Mouse (Mus musculus): Measurements from ENCODE around the gene Strap. TPM values are rescaled to one million over a fixed set of nuclear protein-coding genes. Genes with fewer than 3 reads are reported as not detected.
"Not testable (repeated sequence)": the region's sequence is repeated elsewhere in the genome, so short reads cannot be mapped to it uniquely, and the experiment has no call there.

The Strap gene
- polyA plus RNA-seq, 1 experiment from 2014 or later = 193 TPM

DNA sequence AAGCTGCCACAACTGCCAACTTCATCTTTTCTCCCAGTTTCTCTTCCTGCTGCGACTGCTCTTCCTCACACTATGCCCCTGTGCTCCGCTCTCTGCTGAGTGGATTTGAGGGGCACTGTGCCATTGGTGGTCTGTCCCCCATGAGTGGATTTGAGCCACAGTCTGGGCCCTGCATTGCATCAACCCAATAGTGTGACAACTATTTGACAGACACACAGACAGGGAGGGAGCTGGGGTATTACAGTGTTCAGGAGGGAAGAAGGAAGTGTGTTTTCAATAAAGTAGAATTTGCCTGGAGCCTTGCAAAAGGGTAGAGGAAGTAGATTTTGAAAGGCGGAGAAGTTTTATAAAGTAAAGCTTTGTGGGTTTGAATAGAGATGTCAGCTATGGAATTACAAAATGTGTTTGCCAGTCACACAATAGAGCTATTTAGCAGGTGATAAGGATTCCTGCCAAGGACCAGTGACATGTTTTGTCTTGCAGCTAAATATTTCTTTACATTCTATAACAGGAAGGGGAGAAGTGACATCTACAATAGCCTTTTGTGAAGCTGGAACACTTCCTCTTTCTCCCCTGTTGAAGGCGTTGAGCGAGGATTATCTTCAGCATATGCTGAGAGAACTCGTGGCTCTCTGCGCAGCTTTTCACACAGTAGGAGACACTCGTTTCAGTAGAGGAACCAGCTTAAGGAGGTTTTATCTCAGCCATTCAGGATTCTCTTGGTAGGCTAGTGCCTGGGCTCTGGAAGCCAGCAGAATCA lies 38.3 kb upstream of the Strap start:
- Histone ChIP-seq H3K4me1 (ENCODE audit: insufficient read depth) (no peaks in the 10 kb centered on the region; the same call in 1 of the 2 replicates), H3K4me3 (ENCODE audit: low read depth, low read length) (no peak overlapping the region), H3K27me3 (ENCODE audit: insufficient read depth, low read length) (no peaks in the 10 kb centered on the region), H3K9ac (no peak overlapping the region), H3K9me3 (ENCODE audit: low read depth, low read length) (no peaks in the 10 kb centered on the region), H3K27ac (ENCODE audit: low read depth) (peak overlapping the region; percentile 25; the same call in 1 of the 2 replicates), H3K4me2 (no peak overlapping the region), H3K36me3 (ENCODE audit: insufficient read depth) (no peaks in the 10 kb centered on the region)
- 0 out of 2 replicates have a peak, but pooled peaks have one; percentile 17 for ATAC-seq (ENCODE audit: insufficient read depth)
- DNase-seq = peak; percentile 39
- no peak for TF ChIP-seq CTCF (IDR thresholded peaks at IDR 0.05; ENCODE audit: low read depth)
- 59% methylated on average over 8 of the region's 8 CpGs for WGBS

DNA sequence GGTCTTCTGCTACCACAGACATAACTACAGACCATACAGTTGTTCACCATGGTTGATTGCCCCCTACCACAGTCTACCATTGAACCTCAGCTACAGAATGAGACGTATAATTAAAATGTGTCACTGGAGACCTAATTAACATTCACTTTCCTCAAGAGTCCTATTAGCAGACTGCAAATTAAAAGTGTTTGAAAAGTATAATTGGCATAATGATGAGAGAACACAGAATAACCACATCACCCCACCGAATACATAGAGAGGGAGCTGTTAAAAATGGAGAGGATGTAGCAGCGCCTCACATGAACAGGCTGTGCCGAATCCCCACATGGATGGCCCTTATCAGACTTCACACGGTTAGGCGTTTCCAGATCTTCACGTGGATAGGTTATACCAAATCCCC lies 35.4 kb upstream of the Strap start:
- H3K4me2 ChIP-seq = no peak overlapping the region
- DNase-seq (no peak), ATAC-seq (ENCODE audit: insufficient read depth) (no peak)
- no peak for TF ChIP-seq CTCF (IDR thresholded peaks at IDR 0.05; ENCODE audit: low read depth)
- peaks cover 5% of the 10 kb centered on the region; the same call in 1 of the 2 replicates for H3K4me1 ChIP-seq (ENCODE audit: insufficient read depth)
- no peaks in the 10 kb centered on the region for H3K36me3 ChIP-seq (ENCODE audit: insufficient read depth)
- H3K27ac ChIP-seq (ENCODE audit: low read depth) = no peak overlapping the region
- H3K9ac ChIP-seq = no peak overlapping the region
- H3K4me3 ChIP-seq (ENCODE audit: low read depth, low read length) = no peak overlapping the region
- H3K9me3 ChIP-seq (ENCODE audit: low read depth, low read length) = no peaks in the 10 kb centered on the region
- WGBS = 87% methylated on average over 7 of the region's 7 CpGs
- no peaks in the 10 kb centered on the region for H3K27me3 ChIP-seq (ENCODE audit: insufficient read depth, low read length)

DNA sequence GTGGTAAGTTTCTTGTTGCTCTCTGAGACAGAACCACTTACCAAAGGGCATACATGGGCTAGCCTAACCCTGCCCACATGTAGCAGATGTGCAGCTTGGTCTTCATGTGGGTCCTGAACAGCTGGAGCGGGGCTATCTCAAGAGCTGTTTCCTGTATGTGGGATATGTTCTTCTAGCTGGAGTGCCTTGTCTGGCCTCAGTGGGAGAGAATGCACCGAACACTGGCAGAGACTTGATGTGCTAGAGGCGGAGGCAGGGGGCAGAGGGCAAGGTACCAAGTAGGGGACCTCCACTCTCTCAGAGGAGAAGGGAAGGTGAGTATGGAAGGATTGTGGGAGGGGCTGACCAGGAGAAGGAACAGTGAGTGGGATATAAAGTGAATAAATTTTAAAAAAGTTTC lies 32.7 kb upstream of the Strap start:
- H3K9me3 ChIP-seq (ENCODE audit: low read depth, low read length) = no peaks in the 10 kb centered on the region
- H3K36me3 ChIP-seq (ENCODE audit: insufficient read depth) = no peaks in the 10 kb centered on the region
- H3K9ac ChIP-seq = no peak overlapping the region
- H3K27ac ChIP-seq (ENCODE audit: low read depth) = no peak overlapping the region
- WGBS = 76% methylated on average over 3 of the region's 3 CpGs
- ATAC-seq (ENCODE audit: insufficient read depth) (no peak), DNase-seq (no peak)
- no peak overlapping the region for H3K4me2 ChIP-seq
- no peak overlapping the region for H3K4me3 ChIP-seq (ENCODE audit: low read depth, low read length)
- TF ChIP-seq CTCF (IDR thresholded peaks at IDR 0.05; ENCODE audit: low read depth) = no peak
- peaks cover 5% of the 10 kb centered on the region; the same call in 1 of the 2 replicates for H3K4me1 ChIP-seq (ENCODE audit: insufficient read depth)
- no peaks in the 10 kb centered on the region for H3K27me3 ChIP-seq (ENCODE audit: insufficient read depth, low read length)

DNA sequence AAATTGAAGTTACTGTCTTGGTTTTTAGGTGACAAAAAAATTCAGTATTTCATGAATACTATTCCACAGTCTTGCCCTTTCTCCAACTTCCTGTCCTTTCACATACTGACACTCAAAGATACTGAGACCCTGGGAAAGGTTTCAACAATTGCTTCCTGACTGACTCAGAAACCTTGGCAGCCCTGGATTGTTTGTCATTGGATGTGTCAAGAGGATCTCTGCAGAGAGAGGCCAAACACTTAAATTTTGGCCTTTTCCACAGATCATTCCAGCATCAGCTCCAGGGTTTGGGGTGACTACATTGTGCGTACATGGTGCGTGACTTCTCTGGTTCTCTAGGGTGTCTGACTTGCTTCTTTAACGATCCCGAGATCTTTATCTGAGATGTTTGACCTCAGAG lies 32.0 kb upstream of the Strap start:
- H3K4me3 ChIP-seq (ENCODE audit: low read depth, low read length) = no peak overlapping the region
- peak; percentile 60 for DNase-seq
- H3K27ac ChIP-seq (ENCODE audit: low read depth) = no peak overlapping the region; the same call in 1 of the 2 replicates
- H3K4me2 ChIP-seq = no peak overlapping the region
- no peaks in the 10 kb centered on the region for H3K9me3 ChIP-seq (ENCODE audit: low read depth, low read length)
- H3K4me1 ChIP-seq (ENCODE audit: insufficient read depth) = peaks cover 5% of the 10 kb centered on the region; the same call in 1 of the 2 replicates
- no peak for TF ChIP-seq CTCF (IDR thresholded peaks at IDR 0.05; ENCODE audit: low read depth)
- H3K36me3 ChIP-seq (ENCODE audit: insufficient read depth) = no peaks in the 10 kb centered on the region
- H3K9ac ChIP-seq = no peak overlapping the region
- no peaks in the 10 kb centered on the region for H3K27me3 ChIP-seq (ENCODE audit: insufficient read depth, low read length)
- WGBS = 44% methylated on average over 4 of the region's 4 CpGs
- ATAC-seq (ENCODE audit: insufficient read depth) = peak; percentile 47; the same call in 1 of the 2 replicates

DNA sequence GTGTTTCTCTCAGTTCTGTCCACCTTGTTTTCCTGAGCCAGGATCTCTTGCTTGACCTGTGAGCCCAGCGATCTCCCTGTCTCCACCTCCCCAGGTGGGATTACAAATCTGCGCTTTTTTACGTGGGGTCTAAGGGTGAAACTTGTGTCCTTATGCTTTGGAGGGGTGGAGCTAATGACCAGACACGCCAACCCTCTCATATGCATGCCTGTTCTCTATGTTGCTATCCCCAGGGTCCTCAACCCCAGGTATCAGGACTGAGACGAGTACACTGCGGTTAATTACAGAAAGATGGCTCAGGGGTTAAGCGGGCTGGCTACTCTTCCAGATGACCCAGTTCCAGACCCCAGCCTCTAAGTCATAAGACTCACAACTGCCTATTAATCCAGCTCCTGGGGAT lies 31.4 kb upstream of the Strap start:
- no peaks in the 10 kb centered on the region for H3K36me3 ChIP-seq (ENCODE audit: insufficient read depth)
- H3K27me3 ChIP-seq (ENCODE audit: insufficient read depth, low read length) = no peaks in the 10 kb centered on the region
- 74% methylated on average over 7 of the region's 7 CpGs for WGBS
- H3K27ac ChIP-seq (ENCODE audit: low read depth) = no peak overlapping the region; the same call in 1 of the 2 replicates
- H3K9ac ChIP-seq = no peak overlapping the region
- H3K4me3 ChIP-seq (ENCODE audit: low read depth, low read length) = no peak overlapping the region
- 0 out of 2 replicates have a peak, but pooled peaks have one; percentile 15 for ATAC-seq (ENCODE audit: insufficient read depth)
- no peak overlapping the region for H3K4me2 ChIP-seq
- TF ChIP-seq CTCF (IDR thresholded peaks at IDR 0.05; ENCODE audit: low read depth) = no peak
- no peak for DNase-seq
- no peaks in the 10 kb centered on the region for H3K9me3 ChIP-seq (ENCODE audit: low read depth, low read length)
- peaks cover 5% of the 10 kb centered on the region; the same call in 1 of the 2 replicates for H3K4me1 ChIP-seq (ENCODE audit: insufficient read depth)

DNA sequence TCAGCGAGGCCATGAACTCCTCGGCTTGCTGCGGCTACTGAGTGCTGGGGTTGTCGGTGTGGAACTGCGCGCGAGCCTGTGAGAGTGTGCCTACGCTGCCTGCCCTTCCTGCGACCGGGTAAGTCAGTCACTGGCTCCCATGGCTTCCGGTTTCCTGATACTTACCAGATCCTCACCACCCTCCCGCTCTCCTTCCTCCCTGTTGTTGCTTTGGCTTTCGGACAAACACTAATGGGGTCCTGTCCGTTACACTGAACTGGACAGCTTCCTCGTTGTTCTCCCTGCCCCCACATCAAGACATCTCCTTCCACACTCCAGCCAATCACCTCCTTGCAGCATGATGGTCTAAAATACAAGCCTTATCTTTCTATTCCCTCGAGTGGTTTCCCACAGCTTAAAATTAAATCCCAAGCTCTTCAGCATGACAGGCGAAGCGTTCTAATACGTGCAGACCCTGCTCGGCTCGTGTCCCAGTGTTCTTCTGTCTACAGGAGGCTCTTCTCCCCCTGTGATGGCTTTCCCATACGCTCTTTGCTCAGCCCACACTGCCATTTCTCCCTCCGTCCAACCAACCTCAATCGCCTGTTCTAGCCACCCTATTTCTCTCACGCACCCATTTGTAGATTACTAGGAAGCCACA lies 30.5 kb upstream of the Strap start:
- H3K4me1 ChIP-seq (ENCODE audit: insufficient read depth) = peaks cover 5% of the 10 kb centered on the region; the same call in 1 of the 2 replicates
- TF ChIP-seq CTCF (IDR thresholded peaks at IDR 0.05; ENCODE audit: low read depth) = no peak
- H3K4me2 ChIP-seq = peak overlapping the region; percentile 8; the same call in 1 of the 2 replicates
- no peaks in the 10 kb centered on the region for H3K9me3 ChIP-seq (ENCODE audit: low read depth, low read length)
- ATAC-seq (ENCODE audit: insufficient read depth) (peak; percentile 55; the same call in 1 of the 2 replicates), DNase-seq (peak; percentile 31)
- H3K27ac ChIP-seq (ENCODE audit: low read depth) = peak overlapping the region; percentile 26; the same call in 1 of the 2 replicates
- no peaks in the 10 kb centered on the region for H3K36me3 ChIP-seq (ENCODE audit: insufficient read depth)
- no peak overlapping the region for H3K4me3 ChIP-seq (ENCODE audit: low read depth, low read length)
- H3K9ac ChIP-seq = no peak overlapping the region
- H3K27me3 ChIP-seq (ENCODE audit: insufficient read depth, low read length) = no peaks in the 10 kb centered on the region
- 69% methylated on average over 25 of the region's 25 CpGs for WGBS

DNA sequence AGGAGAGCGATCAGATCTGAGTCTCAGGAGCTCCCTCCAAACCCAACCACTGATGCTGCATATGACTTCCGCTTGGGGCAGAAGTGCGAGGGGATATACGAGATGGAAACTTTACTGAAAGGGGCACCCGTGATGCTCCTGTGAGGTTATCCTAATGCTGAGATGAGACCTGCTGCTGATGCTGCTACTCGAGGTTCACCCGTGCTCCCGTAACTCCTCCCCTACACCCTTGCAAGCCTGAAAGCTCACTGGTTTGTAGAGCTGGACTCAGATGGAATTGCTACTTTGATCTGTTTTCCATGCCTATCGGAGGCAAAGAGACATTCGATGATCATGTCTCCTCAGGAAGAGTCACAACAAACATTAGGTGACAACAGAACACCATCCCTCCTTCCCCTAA lies 28.7 kb upstream of the Strap start:
- Histone ChIP-seq H3K36me3 (ENCODE audit: insufficient read depth) (no peaks in the 10 kb centered on the region), H3K9me3 (ENCODE audit: low read depth, low read length) (no peaks in the 10 kb centered on the region), H3K4me3 (ENCODE audit: low read depth, low read length) (no peak overlapping the region), H3K27ac (ENCODE audit: low read depth) (no peak overlapping the region), H3K4me2 (no peak overlapping the region), H3K9ac (no peak overlapping the region), H3K27me3 (ENCODE audit: insufficient read depth, low read length) (no peaks in the 10 kb centered on the region), H3K4me1 (ENCODE audit: insufficient read depth) (peaks cover 5% of the 10 kb centered on the region; the same call in 1 of the 2 replicates)
- ATAC-seq (ENCODE audit: insufficient read depth) (no peak), DNase-seq (no peak)
- TF ChIP-seq CTCF (IDR thresholded peaks at IDR 0.05; ENCODE audit: low read depth) = no peak
- 83% methylated on average over 10 of the region's 10 CpGs for WGBS

DNA sequence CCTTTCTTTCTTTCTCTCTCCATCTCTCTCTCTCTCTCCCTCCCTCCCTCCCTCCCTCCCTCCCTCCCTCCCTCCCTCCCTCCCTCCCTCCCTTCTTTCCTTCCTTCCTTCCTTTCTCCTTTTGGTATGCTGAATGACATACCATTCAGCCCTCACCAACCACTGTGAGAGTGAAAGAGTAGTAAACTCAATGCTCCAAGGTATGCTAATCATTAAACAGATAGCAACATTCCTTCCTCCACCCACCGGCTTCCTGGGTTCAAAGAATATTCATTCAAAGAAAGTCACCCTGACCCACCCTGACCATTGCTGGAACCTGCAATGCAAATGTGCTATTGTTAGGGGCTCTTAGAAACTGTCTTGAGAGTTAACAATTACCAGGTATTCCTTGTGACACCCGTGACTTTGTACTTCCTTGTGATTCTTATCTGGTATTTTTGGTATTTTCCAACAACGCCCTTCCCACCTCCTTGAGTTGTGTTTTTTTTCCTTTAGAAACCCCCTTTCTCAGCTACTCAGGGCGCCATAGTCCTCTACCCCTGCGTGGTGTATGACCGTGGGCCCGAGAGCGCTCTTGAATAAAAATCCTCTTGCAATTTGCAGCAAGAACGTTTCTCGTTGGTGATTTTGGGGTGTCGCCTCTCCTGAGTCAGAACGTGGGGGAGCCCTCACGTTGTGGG lies 26.0 kb upstream of the Strap start:
- not testable (repeated sequence) for H3K27me3 ChIP-seq (ENCODE audit: insufficient read depth, low read length); H3K4me2 ChIP-seq; H3K27ac ChIP-seq (ENCODE audit: low read depth); H3K4me1 ChIP-seq (ENCODE audit: insufficient read depth); H3K9ac ChIP-seq; H3K36me3 ChIP-seq (ENCODE audit: insufficient read depth); ATAC-seq (ENCODE audit: insufficient read depth); H3K4me3 ChIP-seq (ENCODE audit: low read depth, low read length); H3K9me3 ChIP-seq (ENCODE audit: low read depth, low read length); DNase-seq
- WGBS = 69% methylated on average over 13 of the region's 13 CpGs

Data from lung, embryonic 14.5 days (tissue).